Mouse (Mus musculus): ENCODE data around the gene Etfb. TPM values are rescaled to one million over a fixed set of nuclear protein-coding genes. Genes with fewer than 3 reads are reported as not detected.

The Etfb gene
- polyA plus RNA-seq, 1 experiment from 2014 or later = 505 TPM

GRCm38 (mm10) chr7:43434676-43435075 is 9.2 kb upstream of the Etfb start:
- Histone ChIP-seq H3K9me3 (no peaks in the 10 kb centered on the region), H3K36me3 (no peaks in the 10 kb centered on the region), H3K27me3 (ENCODE audit: insufficient read depth, poor library complexity, severe bottlenecking) (no peaks in the 10 kb centered on the region), H3K4me3 (no peak overlapping the region), H3K27ac (no peak overlapping the region), H3K4me1 (peaks cover 1% of the 10 kb centered on the region; the same call in 1 of the 2 replicates)
- WGBS = 84% methylated on average over 5 of the region's 5 CpGs
- no peak for DNase-seq (ENCODE audit: low spot score)

- H3K27me3 ChIP-seq (ENCODE audit: insufficient read depth, poor library complexity, severe bottlenecking) = 0 out of 2 replicates have a peak, but pooled peaks cover 3% of the 10 kb centered on the region
- 63% methylated on average over 10 of the region's 10 CpGs for WGBS
- H3K4me1 ChIP-seq = no peaks in the 10 kb centered on the region
Measured at GRCm38 (mm10) chr7:43436341-43437255, 7.3 kb upstream of the Etfb start, which contains the start of gene Nkg7. TSS of gene Nkg7 (plus strand) at chr7:43437073.

GRCm38 (mm10) chr7:43438611-43439010 is 5.3 kb upstream of the Etfb start:
- Histone ChIP-seq H3K4me3 (no peak overlapping the region), H3K4me1 (peaks cover 9% of the 10 kb centered on the region), H3K27me3 (ENCODE audit: insufficient read depth, poor library complexity, severe bottlenecking) (0 out of 2 replicates have a peak, but pooled peaks cover 3% of the 10 kb centered on the region), H3K36me3 (no peaks in the 10 kb centered on the region), H3K9me3 (no peaks in the 10 kb centered on the region), H3K27ac (no peak overlapping the region)
- 80% methylated on average over 4 of the region's 4 CpGs for WGBS
- DNase-seq (ENCODE audit: low spot score) = no peak

More at GRCm38 (mm10) chr7:43436341-43437255, 7.3 kb upstream of the Etfb start, which contains the start of gene Nkg7:
- no peaks in the 10 kb centered on the region for H3K9me3 ChIP-seq
- H3K36me3 ChIP-seq = no peaks in the 10 kb centered on the region
- H3K4me3 ChIP-seq = no peak within 1 kb of the TSS
- DNase-seq (ENCODE audit: low spot score) = no peak
- no peak within 1 kb of the TSS for H3K27ac ChIP-seq

GRCm38 (mm10) chr7:43440482-43440881 is 3.4 kb upstream of the Etfb start, which contains the start of gene Cldnd2:
TSS of gene Cldnd2 (plus strand) at chr7:43440782.
- H3K4me1 ChIP-seq = peaks cover 19% of the 10 kb centered on the region
- H3K9me3 ChIP-seq = no peaks in the 10 kb centered on the region
- H3K4me3 ChIP-seq = no peak within 1 kb of the TSS
- DNase-seq (ENCODE audit: low spot score) = no peak
- H3K27me3 ChIP-seq (ENCODE audit: insufficient read depth, poor library complexity, severe bottlenecking) = 0 out of 2 replicates have a peak, but pooled peaks cover 3% of the 10 kb centered on the region
- no peak within 1 kb of the TSS for H3K27ac ChIP-seq
- WGBS = 81% methylated on average over 6 of the region's 6 CpGs
- no peaks in the 10 kb centered on the region for H3K36me3 ChIP-seq

DNA sequence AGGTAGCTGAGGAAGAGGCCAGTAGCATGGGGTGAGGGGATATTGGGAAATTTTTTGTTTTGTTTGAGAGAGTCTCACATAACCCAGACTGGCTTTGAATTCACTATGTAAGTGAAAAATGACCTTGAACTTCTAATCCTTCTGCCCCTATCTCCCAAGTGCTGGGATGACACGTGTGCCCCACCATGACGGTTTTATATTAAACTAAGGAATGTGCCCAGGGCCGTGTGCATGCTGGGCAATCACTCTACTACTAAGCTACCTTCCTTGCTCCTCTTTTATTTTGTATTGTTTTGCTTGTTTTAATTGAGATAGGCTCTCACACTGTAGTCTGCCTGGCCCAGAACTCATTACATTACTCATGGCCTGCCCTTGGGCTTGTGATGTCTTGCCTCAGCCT is 2.8 kb upstream of the Etfb start:
- Histone ChIP-seq H3K4me1 (peaks cover 19% of the 10 kb centered on the region), H3K27ac (no peak overlapping the region), H3K27me3 (ENCODE audit: insufficient read depth, poor library complexity, severe bottlenecking) (0 out of 2 replicates have a peak, but pooled peaks cover 3% of the 10 kb centered on the region), H3K4me3 (no peak overlapping the region), H3K36me3 (0 out of 2 replicates have a peak, but pooled peaks cover 3% of the 10 kb centered on the region), H3K9me3 (no peaks in the 10 kb centered on the region)
- WGBS = 84% methylated on average over 3 of the region's 3 CpGs
- DNase-seq (ENCODE audit: low spot score) = no peak

- peaks cover 20% of the 10 kb centered on the region for H3K4me1 ChIP-seq
- peak; percentile 63 for DNase-seq (ENCODE audit: low spot score)
- 0 out of 2 replicates have a peak, but pooled peaks cover 3% of the 10 kb centered on the region for H3K27me3 ChIP-seq (ENCODE audit: insufficient read depth, poor library complexity, severe bottlenecking)
- WGBS = 13% methylated on average over 9 of the region's 9 CpGs
- peak overlapping the region; percentile 94 for H3K27ac ChIP-seq
- no peaks in the 10 kb centered on the region for H3K9me3 ChIP-seq
- 0 out of 2 replicates have a peak, but pooled peaks cover 3% of the 10 kb centered on the region for H3K36me3 ChIP-seq
- peak overlapping the region; percentile 69 for H3K4me3 ChIP-seq
Measured at GRCm38 (mm10) chr7:43442684-43443083, 1.2 kb upstream of the Etfb start.

DNA sequence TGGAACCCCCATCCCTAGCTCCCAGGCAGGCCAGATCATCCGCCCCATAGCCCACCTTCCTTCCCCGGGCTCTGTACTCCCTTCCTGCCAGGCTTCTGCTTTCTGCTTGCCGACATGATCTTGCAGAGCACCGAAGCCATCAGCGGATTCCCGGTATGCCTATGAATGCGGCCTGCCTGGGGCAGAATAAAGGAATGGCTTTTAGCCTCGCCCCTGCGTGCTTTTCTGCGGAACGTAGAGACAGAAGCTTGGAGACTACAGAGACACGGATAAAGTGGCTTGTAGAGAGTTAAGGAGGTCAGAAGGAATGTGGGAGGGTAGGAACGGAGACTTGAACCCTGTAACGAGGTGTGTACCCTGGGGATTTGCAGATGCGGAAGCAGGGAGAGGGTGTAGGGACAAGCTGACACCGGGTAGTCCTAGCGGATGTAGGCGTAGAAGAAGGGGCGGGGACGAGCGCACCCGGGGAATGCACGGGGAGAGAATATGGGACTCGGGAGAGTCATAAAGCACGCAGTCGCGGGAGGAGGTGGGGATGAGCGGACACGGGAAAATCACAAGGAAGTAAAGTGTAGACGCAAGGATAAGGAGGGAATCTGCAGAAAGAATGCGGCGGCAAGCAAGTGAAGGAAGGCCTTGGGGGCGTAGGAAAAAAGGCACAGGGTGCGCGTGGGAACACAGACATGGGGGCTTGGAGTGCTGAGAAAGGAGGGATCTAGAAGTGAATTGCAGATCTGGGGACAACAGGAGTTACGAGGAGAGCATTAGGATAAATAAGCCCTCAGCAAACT is 562 bp upstream of the Etfb start:
- H3K9me3 ChIP-seq = no peaks in the 10 kb centered on the region
- H3K36me3 ChIP-seq = peaks cover 7% of the 10 kb centered on the region; the same call in 1 of the 2 replicates
- H3K4me1 ChIP-seq = peaks cover 27% of the 10 kb centered on the region
- H3K27ac ChIP-seq = peak overlapping the region; percentile 94
- under 1% methylated on average over 36 of the region's 36 CpGs for WGBS
- DNase-seq (ENCODE audit: low spot score) = peak; percentile 91
- peak overlapping the region; percentile 69 for H3K4me3 ChIP-seq
- 0 out of 2 replicates have a peak, but pooled peaks cover 3% of the 10 kb centered on the region for H3K27me3 ChIP-seq (ENCODE audit: insufficient read depth, poor library complexity, severe bottlenecking)

GRCm38 (mm10) chr7:43447801-43448200 is 3.9 kb downstream of the Etfb start:
- no peak overlapping the region for H3K27ac ChIP-seq
- peaks cover 27% of the 10 kb centered on the region for H3K36me3 ChIP-seq
- no peak overlapping the region for H3K4me3 ChIP-seq
- no peaks in the 10 kb centered on the region for H3K9me3 ChIP-seq
- DNase-seq (ENCODE audit: low spot score) = no peak
- no peaks in the 10 kb centered on the region for H3K27me3 ChIP-seq (ENCODE audit: insufficient read depth, poor library complexity, severe bottlenecking)
- WGBS = 80% methylated on average over 4 of the region's 4 CpGs
- peaks cover 26% of the 10 kb centered on the region for H3K4me1 ChIP-seq

DNA sequence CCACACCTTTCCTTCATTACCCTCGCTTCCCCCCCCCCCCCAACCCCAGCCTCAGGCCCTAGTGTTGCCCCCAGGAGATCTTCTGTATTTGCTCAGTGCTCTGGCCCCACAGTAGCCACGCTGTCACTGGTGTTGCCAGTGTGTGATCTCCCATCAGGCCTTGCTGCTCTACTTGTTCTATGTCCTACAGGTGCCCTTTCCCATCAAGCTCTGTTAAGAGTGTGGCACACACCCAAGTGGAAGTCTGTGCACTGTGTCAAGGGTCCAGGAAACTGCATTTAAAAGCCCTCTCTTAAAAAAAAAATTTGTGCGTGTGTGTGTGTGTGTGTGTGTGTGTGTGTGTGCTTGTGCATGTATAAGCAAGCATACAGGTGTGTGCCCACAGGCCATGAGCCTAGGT is 4.4 kb downstream of the Etfb start:
- WGBS = 87% methylated on average over 3 of the region's 3 CpGs
- Histone ChIP-seq H3K4me1 (peaks cover 24% of the 10 kb centered on the region), H3K27ac (no peak overlapping the region), H3K4me3 (no peak overlapping the region), H3K36me3 (peaks cover 31% of the 10 kb centered on the region), H3K27me3 (ENCODE audit: insufficient read depth, poor library complexity, severe bottlenecking) (no peaks in the 10 kb centered on the region), H3K9me3 (no peaks in the 10 kb centered on the region)
- no peak for DNase-seq (ENCODE audit: low spot score)

- Histone ChIP-seq H3K4me1 (peaks cover 17% of the 10 kb centered on the region), H3K9me3 (no peaks in the 10 kb centered on the region), H3K27ac (no peak overlapping the region), H3K36me3 (peaks cover 47% of the 10 kb centered on the region), H3K27me3 (ENCODE audit: insufficient read depth, poor library complexity, severe bottlenecking) (no peaks in the 10 kb centered on the region), H3K4me3 (no peak overlapping the region)
- WGBS = 95% methylated on average over 2 of the region's 2 CpGs
- no peak for DNase-seq (ENCODE audit: low spot score)
Measured at GRCm38 (mm10) chr7:43449811-43450210, 5.9 kb downstream of the Etfb start.

DNA sequence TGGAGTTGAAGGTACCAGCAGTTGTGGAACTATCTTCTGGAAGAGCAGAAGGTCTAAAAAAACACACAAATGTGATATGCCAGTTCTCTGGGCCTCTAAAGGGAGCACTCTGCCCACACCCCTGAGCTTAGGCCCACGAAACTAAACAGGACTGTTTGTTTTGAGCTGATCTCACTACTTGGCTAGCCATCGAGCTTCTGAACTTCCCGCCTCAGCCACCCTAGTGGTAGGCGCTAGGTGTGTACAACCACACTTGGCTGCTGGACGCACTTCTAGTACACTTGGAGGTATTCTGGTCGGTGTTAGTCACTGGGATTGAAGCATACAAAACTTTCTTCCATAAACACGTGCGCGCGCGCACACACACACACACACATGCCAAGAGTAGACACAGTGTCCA is 7.8 kb downstream of the Etfb start:
- Histone ChIP-seq H3K9me3 (no peaks in the 10 kb centered on the region), H3K4me3 (no peak overlapping the region), H3K27ac (no peak overlapping the region), H3K36me3 (peaks cover 63% of the 10 kb centered on the region), H3K4me1 (peaks cover 13% of the 10 kb centered on the region), H3K27me3 (ENCODE audit: insufficient read depth, poor library complexity, severe bottlenecking) (no peaks in the 10 kb centered on the region)
- 97% methylated on average over 11 of the region's 11 CpGs for WGBS
- no peak for DNase-seq (ENCODE audit: low spot score)

GRCm38 (mm10) chr7:43452609-43453008 is 8.7 kb downstream of the Etfb start:
- 43% methylated on average over 4 of the region's 4 CpGs for WGBS
- no peak for DNase-seq (ENCODE audit: low spot score)
- Histone ChIP-seq H3K4me3 (no peak overlapping the region), H3K4me1 (peaks cover 13% of the 10 kb centered on the region), H3K9me3 (no peaks in the 10 kb centered on the region), H3K27me3 (ENCODE audit: insufficient read depth, poor library complexity, severe bottlenecking) (no peaks in the 10 kb centered on the region), H3K36me3 (peaks cover 72% of the 10 kb centered on the region), H3K27ac (no peak overlapping the region)

All from heart, embryonic 10.5 days (tissue).